Mouse (Mus musculus) hindbrain, embryonic 13.5 days (tissue): ENCODE measurements around the gene A4galt. TPM values are rescaled to one million over a fixed set of nuclear protein-coding genes. Genes with fewer than 3 reads are reported as not detected.

ENCODE experiments used
- ATAC-seq: fragments of 200-750 bp; cut with Nextera tagmentation; 2 replicates; pipeline ENCODE4 v1.8.0; 2017; ENCODE audit warnings: moderate TSS enrichment; ENCODE audit not compliant: low FRiP score
- H3K27ac ChIP-seq: fragments of 300-500 bp; sonication (generic); 2 replicates; pipeline ENCODE4 v1.5.1; 2015; ENCODE audit warnings: inconsistent platforms, mild to moderate bottlenecking, moderate library complexity
- H3K27me3 ChIP-seq: fragments of 300-500 bp; sonication (generic); 2 replicates; pipeline ENCODE4 v1.6.1; 2015; ENCODE audit warnings: mild to moderate bottlenecking, inconsistent platforms
- H3K36me3 ChIP-seq: fragments of 300-500 bp; sonication (generic); 2 replicates; pipeline ENCODE4 v1.6.1; 2015; ENCODE audit warnings: mild to moderate bottlenecking, inconsistent platforms
- H3K4me1 ChIP-seq: fragments of 300-500 bp; sonication (generic); replicated peaks from 2 replicates; pipeline ENCODE4 v1.6.1; 2015; ENCODE audit warnings: inconsistent platforms
- H3K4me2 ChIP-seq: fragments of 300-500 bp; sonication (generic); 2 replicates; pipeline ENCODE4 v1.6.1; 2015; ENCODE audit warnings: inconsistent platforms, mild to moderate bottlenecking, moderate library complexity
- H3K4me3 ChIP-seq: fragments of 300-500 bp; sonication (generic); 2 replicates; pipeline ENCODE4 v1.5.1; 2015; ENCODE audit warnings: mild to moderate bottlenecking, inconsistent platforms
- H3K9ac ChIP-seq: fragments of 300-500 bp; sonication (generic); 2 replicates; pipeline ENCODE4 v1.6.1; 2015; ENCODE audit warnings: mild to moderate bottlenecking, inconsistent platforms
- H3K9me3 ChIP-seq: fragments of 300-500 bp; sonication (generic); 2 replicates; pipeline ENCODE4 v1.6.1; 2016; ENCODE audit warnings: inconsistent platforms
- WGBS: fragments of 180-500 bp; shearing (Covaris S2); methylation state at CpG from one replicate; pipeline ENCODE4 v1.1.7; 2015; 5-methylcytosine and 5-hydroxymethylcytosine counted together
- polyA plus RNA-seq: library from polyadenylated mRNA; unstranded; fragments of >200 nt; fragmentation: Nextera tagmentation; extraction: Ambion mirVana; gene quantifications from 2 replicates; pipeline ENCODE4 v1.2.1, GENCODE M21; 2015

The A4galt gene
- polyA plus RNA-seq, result 3.0 and 4.4 TPM in 2 replicates

DNA sequence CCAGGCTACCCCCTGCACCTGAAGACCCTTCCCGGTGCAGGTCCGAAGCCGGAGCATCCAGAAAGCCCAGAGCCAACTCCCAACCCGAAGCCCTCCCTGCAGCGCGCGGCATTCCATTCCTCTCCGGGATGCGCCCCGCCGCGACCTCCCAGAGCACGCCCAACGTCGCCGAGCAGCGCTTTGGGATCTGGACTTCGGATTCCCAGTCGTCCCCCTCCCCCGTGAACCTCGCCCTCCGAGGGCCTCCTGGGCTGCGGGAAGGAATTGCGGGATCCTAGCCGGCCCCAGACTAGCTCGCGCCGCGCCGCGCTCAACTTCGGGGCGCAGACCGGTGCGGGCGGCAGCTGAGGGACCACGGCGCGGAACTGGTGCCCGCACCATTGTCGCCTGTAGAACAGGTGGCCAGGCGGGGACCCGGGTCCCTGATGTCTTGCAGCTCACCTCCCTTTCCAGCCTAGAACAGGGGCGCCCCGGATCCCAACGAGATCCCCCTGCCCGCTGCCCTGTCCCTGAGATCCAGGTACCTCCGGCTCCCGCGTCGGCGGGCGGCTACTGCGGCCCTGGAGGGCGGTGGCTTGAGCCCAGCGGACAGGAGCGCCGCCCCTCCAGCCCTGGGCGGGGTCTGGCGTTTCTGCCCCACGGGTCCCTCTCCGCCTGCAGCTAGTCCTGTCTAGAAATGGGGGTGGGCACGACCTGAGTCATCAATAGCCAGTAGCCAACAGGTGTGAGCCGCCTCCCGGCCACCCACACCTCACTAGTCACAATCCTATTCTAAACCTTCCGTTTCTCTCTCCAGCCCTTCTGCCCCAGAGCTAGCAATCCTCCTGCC is at the start of gene A4galt:
A4galt (minus strand) TSS at position 599 of the 829 bp plus-strand sequence.
- no peak for ATAC-seq
- Histone ChIP-seq H3K9ac (peak within 1 kb of the TSS; percentile 68), H3K27ac (no peak within 1 kb of the TSS), H3K27me3 (peaks cover 45% of the 10 kb centered on the region), H3K36me3 (no peaks in the 10 kb centered on the region), H3K4me3 (peak within 1 kb of the TSS; percentile 43), H3K4me1 (peaks cover 14% of the 10 kb centered on the region), H3K9me3 (no peaks in the 10 kb centered on the region), H3K4me2 (peak within 1 kb of the TSS; percentile 68)
- 2% methylated on average over 66 of the region's 66 CpGs for WGBS

DNA sequence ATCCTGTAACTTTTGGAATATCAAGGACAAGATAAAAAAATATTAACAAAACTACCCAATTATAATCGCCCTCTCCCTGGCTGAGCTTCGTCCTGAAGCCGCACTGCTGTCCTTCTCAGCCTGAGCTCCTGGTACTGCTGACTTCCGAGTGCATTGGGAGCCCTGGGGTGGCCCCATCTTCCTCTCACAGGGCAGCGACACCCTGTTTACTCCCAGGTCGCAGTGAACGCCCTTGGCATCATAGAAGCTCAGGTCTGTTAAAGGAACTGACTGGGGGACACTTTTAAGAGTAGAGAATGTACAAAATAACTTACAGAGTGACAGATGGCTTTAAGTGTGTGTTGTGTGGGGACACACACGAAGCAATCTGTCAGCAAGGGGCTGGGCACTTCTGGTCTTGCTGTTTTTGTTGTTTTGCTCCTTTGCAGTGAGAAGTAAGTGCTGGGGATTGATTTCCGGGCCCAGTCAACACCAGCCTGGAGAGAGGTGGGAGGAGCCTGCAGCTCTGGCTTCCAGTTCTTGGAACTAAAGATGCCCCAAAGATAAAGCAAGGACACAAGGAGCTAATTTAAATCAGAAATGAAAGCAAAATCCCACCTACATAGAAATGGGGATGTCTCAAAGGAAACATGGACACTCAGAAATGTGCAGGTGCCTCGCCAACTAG is 48.5 kb upstream of the A4galt start:
- Histone ChIP-seq H3K27me3 (no peaks in the 10 kb centered on the region), H3K36me3 (peaks cover 50% of the 10 kb centered on the region), H3K9me3 (no peaks in the 10 kb centered on the region), H3K27ac (peak overlapping the region; percentile 52; the same call in 1 of the 2 replicates), H3K9ac (no peak overlapping the region), H3K4me1 (peaks cover 16% of the 10 kb centered on the region), H3K4me2 (no peak overlapping the region), H3K4me3 (no peak overlapping the region)
- ATAC-seq, result no peak
- WGBS, result 58% methylated on average over 10 of the region's 10 CpGs

DNA sequence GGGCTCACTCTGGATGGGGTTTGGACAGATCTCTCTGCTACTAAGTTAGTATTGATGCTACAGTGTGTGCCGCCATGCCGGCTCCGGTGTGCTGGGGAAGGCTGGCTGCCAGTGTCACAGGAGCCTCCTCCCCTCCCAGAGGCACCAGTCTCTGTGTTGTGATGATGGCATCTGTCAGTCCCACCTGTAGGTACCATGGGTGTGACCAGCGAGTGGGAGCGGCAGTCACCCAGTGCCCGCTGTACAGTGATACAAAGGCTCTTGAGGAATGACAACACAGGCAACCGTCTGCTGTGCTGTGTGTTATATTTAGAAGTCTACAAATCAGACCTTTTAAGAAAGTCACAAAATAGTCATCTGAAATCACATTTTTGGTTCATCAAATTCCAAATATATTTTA is 47.9 kb upstream of the A4galt start:
- Histone ChIP-seq H3K36me3 (peaks cover 46% of the 10 kb centered on the region), H3K9ac (no peak overlapping the region), H3K27ac (no peak overlapping the region), H3K4me3 (no peak overlapping the region), H3K27me3 (no peaks in the 10 kb centered on the region), H3K4me1 (peaks cover 13% of the 10 kb centered on the region), H3K4me2 (no peak overlapping the region), H3K9me3 (no peaks in the 10 kb centered on the region)
- ATAC-seq, result no peak
- WGBS, result 88% methylated on average over 7 of the region's 7 CpGs

DNA sequence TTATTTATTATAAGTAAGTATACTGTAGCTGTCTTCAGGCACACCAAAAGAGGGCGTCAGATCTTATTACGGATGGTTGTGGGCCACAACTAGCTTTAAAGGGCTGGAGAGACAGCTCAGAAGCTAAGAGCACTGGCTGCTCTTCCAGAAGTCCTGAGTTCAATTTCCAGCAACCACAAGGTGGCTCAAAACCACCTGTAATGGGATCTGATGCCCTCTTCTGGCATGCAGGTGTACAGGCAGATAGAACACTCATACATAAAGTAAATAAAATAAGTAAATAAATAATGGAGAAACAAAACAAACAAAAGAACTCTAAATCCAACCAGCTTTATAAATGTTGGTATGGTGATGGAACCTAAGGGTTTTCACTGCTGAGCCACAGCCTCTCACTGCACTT is 47.2 kb upstream of the A4galt start:
- Histone ChIP-seq H3K9ac (no peak overlapping the region), H3K4me2 (no peak overlapping the region), H3K36me3 (peaks cover 46% of the 10 kb centered on the region), H3K27me3 (no peaks in the 10 kb centered on the region), H3K4me1 (peaks cover 11% of the 10 kb centered on the region), H3K9me3 (no peaks in the 10 kb centered on the region), H3K27ac (no peak overlapping the region), H3K4me3 (no peak overlapping the region)
- ATAC-seq, result no peak
- 87% methylated on average over 2 of the region's 2 CpGs for WGBS

DNA sequence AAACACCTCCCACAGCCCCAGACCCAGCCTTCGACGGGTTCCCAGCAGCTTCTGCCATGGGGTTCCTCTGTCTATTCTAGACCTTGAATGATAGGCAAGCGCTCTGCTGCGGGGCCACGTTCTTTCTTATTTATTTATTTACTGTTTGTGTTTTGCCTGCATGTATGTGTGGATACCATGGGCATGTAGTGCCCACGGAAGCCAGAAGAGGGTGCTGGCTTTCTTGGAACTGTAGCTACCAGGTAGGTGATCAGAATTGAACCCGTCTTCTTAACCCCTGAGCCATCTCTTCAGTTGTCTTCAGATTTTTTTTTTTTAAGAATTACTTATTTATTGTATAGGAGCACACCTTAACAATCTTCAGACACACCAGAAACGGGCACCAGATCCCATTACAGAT is 46.7 kb upstream of the A4galt start:
- Histone ChIP-seq H3K27ac (no peak overlapping the region), H3K4me3 (no peak overlapping the region), H3K4me1 (peaks cover 8% of the 10 kb centered on the region), H3K27me3 (no peaks in the 10 kb centered on the region), H3K9ac (no peak overlapping the region), H3K9me3 (no peaks in the 10 kb centered on the region), H3K36me3 (peaks cover 42% of the 10 kb centered on the region), H3K4me2 (no peak overlapping the region)
- WGBS, result 88% methylated on average over 8 of the region's 8 CpGs
- ATAC-seq, result no peak

DNA sequence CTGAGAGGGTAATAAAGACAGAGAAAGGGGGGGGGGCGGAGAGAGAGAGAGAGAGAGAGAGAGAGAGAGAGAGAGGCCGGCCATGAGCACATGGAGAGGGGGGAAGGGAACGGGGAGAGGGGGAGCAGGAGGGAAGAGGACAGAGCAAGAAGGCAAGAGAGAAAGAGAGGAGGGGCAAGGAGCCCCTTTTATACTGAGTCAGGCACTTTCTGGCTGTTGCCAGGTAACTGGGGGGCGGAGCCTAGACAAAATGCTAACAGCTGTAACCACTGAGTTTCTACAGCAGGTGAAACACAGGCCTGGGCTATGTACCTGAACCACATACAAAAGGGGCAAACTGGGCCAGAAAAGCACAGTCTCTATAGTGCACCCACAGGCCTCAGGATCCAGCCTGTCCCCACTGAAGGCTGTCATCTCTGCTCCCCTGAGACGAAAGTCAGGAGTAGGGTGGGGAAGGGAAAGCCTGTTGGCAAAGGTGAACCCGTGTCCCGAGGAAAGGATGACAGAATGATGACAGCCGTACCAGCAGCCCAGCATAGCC is 45.3 kb upstream of the A4galt start:
- no peak overlapping the region for H3K4me3 ChIP-seq

DNA sequence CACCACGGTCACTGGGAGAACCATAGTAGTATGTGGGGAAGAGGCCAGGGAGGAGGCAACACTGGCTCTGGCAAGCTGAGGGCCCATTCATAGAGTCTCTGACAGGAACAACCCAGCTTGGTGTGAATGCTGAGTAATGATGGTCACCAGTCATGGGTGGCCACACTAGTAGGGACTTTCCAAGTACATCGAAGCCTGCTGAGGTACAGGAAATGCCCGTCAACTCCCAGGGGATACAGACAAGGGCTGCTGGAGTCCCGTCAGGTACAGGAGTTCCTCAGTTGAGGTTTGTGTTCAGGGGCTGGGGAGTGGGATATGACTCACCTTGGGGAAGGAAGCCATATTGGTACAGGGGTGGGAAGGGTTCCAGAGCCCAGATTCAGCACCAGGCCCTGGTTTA is 44.5 kb upstream of the A4galt start:
- Histone ChIP-seq H3K4me2 (no peak overlapping the region), H3K4me1 (peaks cover 8% of the 10 kb centered on the region), H3K4me3 (no peak overlapping the region), H3K9me3 (no peaks in the 10 kb centered on the region), H3K9ac (no peak overlapping the region), H3K27ac (no peak overlapping the region), H3K36me3 (peaks cover 24% of the 10 kb centered on the region), H3K27me3 (no peaks in the 10 kb centered on the region)
- 92% methylated on average over 4 of the region's 4 CpGs for WGBS
- ATAC-seq, result no peak

More for the DNA sequence above, 45.3 kb upstream of the A4galt start:
- H3K27ac ChIP-seq, result no peak overlapping the region
- peaks cover 8% of the 10 kb centered on the region for H3K4me1 ChIP-seq
- H3K9ac ChIP-seq, result peak overlapping the region; percentile 35; the same call in 1 of the 2 replicates
- H3K27me3 ChIP-seq, result no peaks in the 10 kb centered on the region
- WGBS, result 51% methylated on average over 7 of the region's 8 CpGs
- no peak for ATAC-seq
- H3K9me3 ChIP-seq, result no peaks in the 10 kb centered on the region
- H3K4me2 ChIP-seq, result no peak overlapping the region
- H3K36me3 ChIP-seq, result peaks cover 29% of the 10 kb centered on the region

DNA sequence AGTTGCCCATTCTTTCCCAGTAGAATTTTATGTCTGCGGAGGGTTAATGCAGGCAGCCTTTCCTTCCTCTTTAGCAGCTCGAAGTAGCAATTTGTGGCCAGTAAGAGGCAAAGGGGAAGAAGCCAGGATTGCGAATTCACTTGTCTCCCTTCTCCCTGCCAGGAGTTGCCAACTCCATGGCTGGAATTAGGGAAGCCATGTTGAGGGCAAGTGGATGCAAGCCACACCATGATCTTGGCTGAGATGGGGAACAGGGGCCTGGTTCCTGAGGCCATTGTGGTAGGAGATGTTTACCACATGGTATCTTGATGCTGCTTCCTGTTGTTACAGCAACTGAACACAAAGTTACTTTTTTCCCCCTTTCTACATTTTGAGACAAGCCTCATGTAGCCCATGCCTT is 43.4 kb upstream of the A4galt start:
- Histone ChIP-seq H3K9me3 (no peaks in the 10 kb centered on the region), H3K27ac (no peak overlapping the region), H3K4me2 (no peak overlapping the region), H3K36me3 (peaks cover 16% of the 10 kb centered on the region), H3K9ac (no peak overlapping the region), H3K4me3 (no peak overlapping the region), H3K27me3 (no peaks in the 10 kb centered on the region), H3K4me1 (peaks cover 8% of the 10 kb centered on the region)
- ATAC-seq, result no peak
- WGBS, result 89% methylated on average over 3 of the region's 3 CpGs

DNA sequence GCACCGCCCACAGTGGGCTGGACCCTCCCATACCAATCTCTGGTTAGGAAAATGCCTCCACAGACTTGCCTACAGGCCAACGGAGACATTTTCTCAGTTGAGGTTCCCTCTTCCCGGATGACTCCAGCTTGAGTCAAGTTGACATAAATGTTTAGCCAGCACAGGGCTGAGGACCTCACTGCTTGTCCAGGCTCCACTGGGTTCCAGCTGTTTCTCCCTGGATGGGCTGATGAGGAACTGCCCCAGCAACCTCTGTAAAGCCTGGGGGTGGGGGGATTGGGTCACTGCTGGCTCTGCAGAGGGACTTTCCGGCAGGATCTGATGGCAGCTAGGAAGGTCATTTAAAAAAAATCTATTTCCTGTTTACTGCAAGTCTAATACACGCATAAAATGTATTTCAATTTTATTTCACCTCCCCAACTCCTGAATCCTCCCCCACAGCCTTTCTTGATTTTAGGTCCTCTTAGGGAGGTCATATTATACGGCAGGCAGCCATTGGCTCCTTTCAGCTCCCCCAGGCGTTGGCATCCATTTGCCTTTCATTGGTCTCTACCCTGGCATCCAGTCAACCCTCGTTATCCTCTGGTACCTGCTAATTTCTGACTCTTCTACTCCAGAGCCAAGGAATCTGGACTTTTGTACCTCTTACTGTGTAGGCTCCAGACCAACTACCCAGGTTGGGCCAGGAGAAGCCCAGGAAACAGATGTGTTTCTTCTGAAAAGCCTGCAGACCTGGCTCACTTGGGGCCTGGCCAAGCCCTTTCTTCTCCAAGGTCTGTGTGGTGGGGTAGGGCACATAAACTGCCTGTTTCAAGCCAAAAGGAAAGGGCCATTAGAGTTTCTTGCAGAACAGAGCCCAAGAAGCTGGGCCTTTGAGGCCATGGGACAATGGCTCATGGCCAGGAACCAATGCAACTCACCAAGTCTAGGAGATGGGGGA is 42.4 kb upstream of the A4galt start:
- peaks cover 8% of the 10 kb centered on the region for H3K4me1 ChIP-seq
- no peak for ATAC-seq

DNA sequence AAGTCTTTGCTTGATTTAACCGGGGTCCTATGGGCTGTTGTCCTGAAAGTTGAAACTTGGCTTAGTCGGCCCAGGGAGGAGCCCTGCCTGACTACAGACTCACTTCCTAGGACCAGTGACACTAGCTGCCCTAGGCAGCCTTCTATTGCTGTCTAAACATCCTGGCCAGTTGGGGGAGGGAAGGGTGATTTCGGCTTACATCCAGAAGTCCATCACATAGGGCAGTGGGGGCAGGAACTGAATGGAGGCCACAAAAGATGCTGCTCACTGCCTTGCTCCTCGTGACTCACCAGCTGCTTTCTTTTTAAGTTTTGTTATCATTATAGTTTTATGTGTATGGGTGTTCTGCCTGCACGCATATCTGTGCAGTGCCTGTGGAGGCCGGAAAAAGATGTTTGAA is 41.6 kb upstream of the A4galt start:
- H3K4me2 ChIP-seq, result no peak overlapping the region
- no peak overlapping the region for H3K9ac ChIP-seq
- H3K36me3 ChIP-seq, result peaks cover 6% of the 10 kb centered on the region; the same call in 1 of the 2 replicates
- H3K27ac ChIP-seq, result no peak overlapping the region
- H3K9me3 ChIP-seq, result no peaks in the 10 kb centered on the region
- H3K27me3 ChIP-seq, result no peaks in the 10 kb centered on the region
- H3K4me3 ChIP-seq, result no peak overlapping the region
- no peak for ATAC-seq
- WGBS, result 85% methylated on average over 6 of the region's 6 CpGs
- H3K4me1 ChIP-seq, result peaks cover 8% of the 10 kb centered on the region

More for the DNA sequence above, 42.4 kb upstream of the A4galt start:
- Histone ChIP-seq H3K27ac (no peak overlapping the region), H3K4me2 (no peak overlapping the region), H3K36me3 (peaks cover 8% of the 10 kb centered on the region), H3K9ac (no peak overlapping the region), H3K9me3 (no peaks in the 10 kb centered on the region), H3K27me3 (no peaks in the 10 kb centered on the region), H3K4me3 (no peak overlapping the region)
- WGBS, result 89% methylated on average over 8 of the region's 8 CpGs

DNA sequence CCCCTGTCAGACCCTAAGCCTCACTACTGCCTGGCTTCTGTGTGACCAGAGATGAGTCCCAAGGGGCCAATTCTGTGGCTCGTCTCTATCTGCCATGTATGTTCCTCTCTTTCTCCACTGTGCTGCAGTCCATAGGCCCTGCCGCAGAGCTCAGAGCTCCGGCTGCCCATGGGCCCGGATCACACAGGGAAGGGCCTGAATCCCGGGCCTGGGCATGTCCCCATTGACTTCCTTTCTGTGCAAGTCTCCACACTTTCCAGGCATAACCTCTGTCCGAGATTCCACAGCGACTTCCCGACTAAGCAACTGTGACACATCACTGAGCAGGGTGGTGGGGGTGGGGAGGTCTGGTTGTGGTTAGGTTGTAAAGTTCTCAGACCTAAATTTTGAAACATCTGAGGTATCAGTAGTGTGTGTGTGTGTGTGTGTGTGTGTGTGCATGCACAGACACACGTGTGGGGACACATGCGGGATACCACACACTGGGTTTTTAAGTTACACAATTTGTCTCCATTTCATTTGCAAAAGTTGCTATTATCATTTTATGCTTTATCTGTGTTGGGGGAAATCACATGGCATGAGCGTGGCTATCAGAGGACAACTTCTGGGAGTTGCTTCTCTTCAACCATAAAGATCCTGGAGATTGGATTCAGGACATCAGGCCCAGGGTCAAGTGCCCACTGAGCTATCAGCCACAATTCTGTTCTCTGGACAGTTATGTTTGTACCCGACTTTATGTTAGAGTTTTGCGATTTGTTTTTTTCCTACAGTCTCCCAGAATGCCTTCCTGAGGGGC is 40.9 kb upstream of the A4galt start:
- Histone ChIP-seq H3K9ac (no peak overlapping the region), H3K4me2 (no peak overlapping the region), H3K27ac (no peak overlapping the region), H3K4me3 (no peak overlapping the region), H3K36me3 (no peaks in the 10 kb centered on the region), H3K9me3 (no peaks in the 10 kb centered on the region), H3K27me3 (no peaks in the 10 kb centered on the region), H3K4me1 (peaks cover 8% of the 10 kb centered on the region)
- 85% methylated on average over 13 of the region's 13 CpGs for WGBS
- ATAC-seq, result no peak
